Mouse (Mus musculus) cortical plate, adult 2 months (tissue): ENCODE results near the gene Acss2. TPM values are rescaled to one million over a fixed set of nuclear protein-coding genes. Genes with fewer than 3 reads are reported as not detected.

Experiments
- H3K27ac ChIP-seq: fragments of 200-500 bp; 2 replicates; pipeline ENCODE4 v1.5.1; 2012; ENCODE audit warnings: low read length, control low read depth, inconsistent platforms; ENCODE audit not compliant: insufficient read depth
- H3K4me1 ChIP-seq: fragments of 200-500 bp; 2 replicates; pipeline ENCODE4 v1.6.1; 2011; ENCODE audit warnings: low read length; ENCODE audit not compliant: control insufficient read depth, insufficient read depth
- H3K4me3 ChIP-seq: fragments of 200-500 bp; 2 replicates; pipeline ENCODE4 v1.5.1; 2011; ENCODE audit warnings: mild to moderate bottlenecking, low read length, control low read depth; ENCODE audit not compliant: insufficient read depth
- CTCF ChIP-seq: fragments of 200-500 bp; IDR thresholded peaks from 2 replicates; pipeline ENCODE4 v1.5.1; 2011; ENCODE audit warnings: mild to moderate bottlenecking, control low read depth, low read length; ENCODE audit not compliant: insufficient read depth; ENCODE audit errors: extremely low read depth
- POLR2A ChIP-seq: fragments of 200-500 bp; IDR thresholded peaks from 2 replicates; pipeline ENCODE4 v1.6.1; 2011; ENCODE audit warnings: mild to moderate bottlenecking, low read length, control low read depth; ENCODE audit not compliant: insufficient read depth; ENCODE audit errors: extremely low read depth
- polyA plus RNA-seq: library from polyadenylated mRNA; depleted of rRNA; stranded (reverse); fragments of >200 nt; gene quantifications from 2 replicates; pipeline ENCODE4 v1.2.3, GENCODE M21; 2012

The Acss2 gene
- polyA plus RNA-seq, 1 experiment: 77.3 TPM

GRCm38 (mm10) chr2:155567751-155568150 is 50.0 kb downstream of the Acss2 start:
- no peaks in the 10 kb centered on the region for H3K4me1 ChIP-seq
- H3K4me3 ChIP-seq: no peak overlapping the region
- no peak for TF ChIP-seq POLR2A
- no peak for TF ChIP-seq CTCF
- no peak overlapping the region for H3K27ac ChIP-seq

- Histone ChIP-seq H3K4me1 (no peaks in the 10 kb centered on the region), H3K4me3 (no peak overlapping the region), H3K27ac (no peak overlapping the region)
- TF ChIP-seq CTCF (no peak), POLR2A (no peak)
Measured at GRCm38 (mm10) chr2:155569223-155569807, 51.6 kb downstream of the Acss2 start.

GRCm38 (mm10) chr2:155573001-155573400 is 55.3 kb downstream of the Acss2 start:
- Histone ChIP-seq H3K4me1 (no peaks in the 10 kb centered on the region), H3K4me3 (no peak overlapping the region), H3K27ac (no peak overlapping the region)
- TF ChIP-seq CTCF (no peak), POLR2A (no peak)

- Histone ChIP-seq H3K27ac (no peak overlapping the region), H3K4me1 (no peaks in the 10 kb centered on the region), H3K4me3 (no peak overlapping the region)
- TF ChIP-seq POLR2A (no peak), CTCF (no peak)
Measured at GRCm38 (mm10) chr2:155573996-155574395, 56.2 kb downstream of the Acss2 start.

- H3K4me1 ChIP-seq: no peaks in the 10 kb centered on the region
- H3K4me3 ChIP-seq: no peak overlapping the region
- no peak overlapping the region for H3K27ac ChIP-seq
- TF ChIP-seq POLR2A (no peak), CTCF (no peak)
Measured at GRCm38 (mm10) chr2:155574700-155575099, 57.0 kb downstream of the Acss2 start.

- H3K4me1 ChIP-seq: no peaks in the 10 kb centered on the region
- H3K4me3 ChIP-seq: no peak overlapping the region
- no peak overlapping the region for H3K27ac ChIP-seq
- no peak for TF ChIP-seq CTCF
- no peak for TF ChIP-seq POLR2A
Measured at GRCm38 (mm10) chr2:155576656-155577055, 58.9 kb downstream of the Acss2 start.

GRCm38 (mm10) chr2:155580331-155580730 is 62.6 kb downstream of the Acss2 start:
- Histone ChIP-seq H3K4me3 (no peak overlapping the region), H3K4me1 (no peaks in the 10 kb centered on the region), H3K27ac (no peak overlapping the region)
- TF ChIP-seq CTCF: no peak

- no peak overlapping the region for H3K27ac ChIP-seq
- H3K4me3 ChIP-seq: no peak overlapping the region
- TF ChIP-seq POLR2A (no peak), CTCF (no peak)
- no peaks in the 10 kb centered on the region for H3K4me1 ChIP-seq
Measured at GRCm38 (mm10) chr2:155582384-155582995, 64.7 kb downstream of the Acss2 start.

- Histone ChIP-seq H3K4me3 (no peak overlapping the region), H3K4me1 (no peaks in the 10 kb centered on the region), H3K27ac (no peak overlapping the region)
- no peak for TF ChIP-seq POLR2A
Measured at GRCm38 (mm10) chr2:155582996-155583395, 65.2 kb downstream of the Acss2 start.

- H3K4me3 ChIP-seq: no peak overlapping the region
- peak; percentile 90 for TF ChIP-seq CTCF
- no peak for TF ChIP-seq POLR2A
- H3K4me1 ChIP-seq: no peaks in the 10 kb centered on the region
- H3K27ac ChIP-seq: no peak overlapping the region
Measured at GRCm38 (mm10) chr2:155583927-155584530, 66.3 kb downstream of the Acss2 start.
